In genomic region chr9:70542305-70543041, GRCm38 (mm10) we compare ENCODE assay signal across 8 mouse cellular contexts. TPM values are rescaled to one million over a fixed set of nuclear protein-coding genes. Genes with fewer than 3 reads are reported as not detected.
DNase-seq lines count a peak whose midpoint lies in the region; ATAC-seq and TF ChIP-seq lines count a peak whose summit lies in the region.

TSS of gene Sltm (plus strand) at chr9:70542754.

- H3K4me3 ChIP-seq in forebrain, embryonic 15.5 days: peak within 1 kb of the TSS; percentile 78
- peak within 1 kb of the TSS; percentile 86 for H3K4me3 ChIP-seq in lung, adult 2 months (replicated peaks; ENCODE audit: extremely low read depth, low read depth, low read length)

- H3K27me3 ChIP-seq in forebrain, embryonic 15.5 days: no peaks in the 10 kb centered on the region

- intact Hi-C loops in heart, postnatal 25 days (cut with DNase I): no loop called here

- under 1% methylated on average over 74 of the region's 75 CpGs for WGBS in forebrain, embryonic 15.5 days
- WGBS in lung, adult 2 months: 0% methylated on average over 73 of the region's 75 CpGs

- peak; percentile 62; the same call in 1 of the 2 replicates for TF ChIP-seq POLR2A in lung, adult 2 months (IDR thresholded peaks at IDR 0.05; ENCODE audit: borderline replicate concordance, extremely low read depth, low read depth, low read length)

- TF ChIP-seq CTCF in lung, adult 2 months (IDR thresholded peaks at IDR 0.05; ENCODE audit: insufficient read depth, low read length): no peak

- peak within 1 kb of the TSS; percentile 97 for H3K27ac ChIP-seq in forebrain, embryonic 15.5 days (replicated peaks)

- no peaks in the 10 kb centered on the region for H3K36me3 ChIP-seq in forebrain, embryonic 15.5 days

- peak within 1 kb of the TSS; percentile 71 for H3K9ac ChIP-seq in forebrain, embryonic 15.5 days (replicated peaks)

- peak within 1 kb of the TSS; percentile 65 for H3K4me2 ChIP-seq in forebrain, embryonic 15.5 days (replicated peaks)

- no peaks in the 10 kb centered on the region for H3K9me3 ChIP-seq in forebrain, embryonic 15.5 days

- peaks cover 34% of the 10 kb centered on the region for H3K4me1 ChIP-seq in forebrain, embryonic 15.5 days
- peaks cover 3% of the 10 kb centered on the region; the same call in 1 of the 2 replicates for H3K4me1 ChIP-seq in lung, adult 2 months (ENCODE audit: control insufficient read depth, insufficient read depth, low read length)

- DNase-seq in ES-CJ7 (ENCODE audit: low read depth, low spot score): peak; percentile 96
- DNase-seq in cerebellum, adult 11 months: peak; percentile 100
- peak; percentile 97 for DNase-seq in heart, postnatal 25 days (ENCODE audit: low spot score)
- peak; percentile 97 to 99 for DNase-seq in layer of hippocampus, adult 18-20 months (ENCODE audit: low spot score in 2 of 2)
- peak; percentile 99 for DNase-seq in lung, adult 2 months
- peak; percentile 97 to 98 for DNase-seq in thymus, adult 18-20 months

- ATAC-seq in forebrain, embryonic 15.5 days (replicated peaks): peak; percentile 97
- ATAC-seq in neutrophil, adult 5-6 weeks (ENCODE audit: extremely low read depth, insufficient number of reproducible peaks, low FRiP score, poor library complexity, severe bottlenecking): peak; percentile 92

RNA-seq across cellular contexts. Expression of gene Sltm, which starts in this region (rescaled TPM):
- 70.9 and 71.1 TPM in 2 replicates for polyA plus RNA-seq in forebrain, embryonic 15.5 days (2015; fragmentation: Nextera tagmentation; extraction: Ambion mirVana)
- total RNA-seq in heart, postnatal 25 days (2021): 10 to 100 TPM; 19.9 to 20.8 TPM
- total RNA-seq in layer of hippocampus, adult 18-20 months (2021): 10 to 100 TPM; 48.5 to 53.5 TPM
- 5.8 and 9.0 TPM in 2 replicates for polyA plus RNA-seq in lung, adult 2 months (2012; rRNA removed)
- 155 and 161 TPM in 2 replicates for total RNA-seq in neutrophil, adult 5-6 weeks (2017)

Comparison
In these comparisons a context has a peak if more than half of its experiments do, and no peak if none do; other contexts are left out.
1. Peak in every context shown above with its lines: DNase-seq, ATAC-seq, H3K4me3 ChIP-seq and H3K27ac ChIP-seq.